In genomic region chr1:144197684-144198083, GRCm38 (mm10) we compare ENCODE assay signal across 8 mouse cellular contexts. TPM values are rescaled to one million over a fixed set of nuclear protein-coding genes. Genes with fewer than 3 reads are reported as not detected.
DNase-seq lines count a peak whose midpoint lies in the region; ATAC-seq and TF ChIP-seq lines count a peak whose summit lies in the region.

No protein-coding gene starts in this region.

- ATAC-seq in forebrain, embryonic 13.5 days, result peak; percentile 70; the same call in 1 of the 2 replicates
- ATAC-seq in forebrain, embryonic 12.5 days (ENCODE audit: low FRiP score), result no peak
- ATAC-seq in midbrain, embryonic 12.5 days (ENCODE audit: low FRiP score, low read depth), result peak; percentile 71; the same call in 1 of the 2 replicates
- no peak for ATAC-seq in midbrain, embryonic 13.5 days
- 0 out of 2 replicates have a peak, but pooled peaks have one; percentile 25 for ATAC-seq in forebrain, postnatal 0 days
- ATAC-seq in liver, postnatal 0 days, result no peak

- 30% methylated on average over 3 of the region's 3 CpGs for WGBS in forebrain, embryonic 13.5 days
- WGBS in forebrain, embryonic 12.5 days, result 33% methylated on average over 3 of the region's 3 CpGs
- WGBS in midbrain, embryonic 12.5 days, result 26% methylated on average over 3 of the region's 3 CpGs
- 27% methylated on average over 3 of the region's 3 CpGs for WGBS in midbrain, embryonic 13.5 days
- 31% methylated on average over 3 of the region's 3 CpGs for WGBS in forebrain, postnatal 0 days
- WGBS in liver, postnatal 0 days (ENCODE audit: insufficient replicate concordance), result 31% methylated on average over 3 of the region's 3 CpGs

- no peaks in the 10 kb centered on the region for H3K4me1 ChIP-seq in forebrain, embryonic 13.5 days
- H3K4me1 ChIP-seq in forebrain, embryonic 12.5 days, result no peaks in the 10 kb centered on the region
- H3K4me1 ChIP-seq in midbrain, embryonic 12.5 days, result no peaks in the 10 kb centered on the region
- H3K4me1 ChIP-seq in midbrain, embryonic 13.5 days (replicated peaks), result no peaks in the 10 kb centered on the region
- H3K4me1 ChIP-seq in bone marrow macrophage, adult 2 months (ENCODE audit: control insufficient read depth, insufficient read depth, low read length), result peaks cover 22% of the 10 kb centered on the region
- H3K4me1 ChIP-seq in forebrain, postnatal 0 days (ENCODE audit: insufficient read depth), result no peaks in the 10 kb centered on the region
- no peaks in the 10 kb centered on the region for H3K4me1 ChIP-seq in liver, postnatal 0 days (ENCODE audit: insufficient read depth)

- H3K4me3 ChIP-seq in forebrain, embryonic 13.5 days, result no peak overlapping the region
- H3K4me3 ChIP-seq in forebrain, embryonic 12.5 days (replicated peaks), result no peak overlapping the region
- no peak overlapping the region for H3K4me3 ChIP-seq in midbrain, embryonic 12.5 days
- H3K4me3 ChIP-seq in midbrain, embryonic 13.5 days (replicated peaks), result no peak overlapping the region
- H3K4me3 ChIP-seq in bone marrow macrophage, adult 2 months (ENCODE audit: insufficient read depth, low read length), result no peak overlapping the region
- no peak overlapping the region for H3K4me3 ChIP-seq in forebrain, postnatal 0 days (ENCODE audit: low read depth, low read length)
- no peak overlapping the region for H3K4me3 ChIP-seq in liver, postnatal 0 days (ENCODE audit: low read depth, low read length)

- no peak overlapping the region for H3K4me2 ChIP-seq in forebrain, embryonic 13.5 days
- no peak overlapping the region for H3K4me2 ChIP-seq in forebrain, embryonic 12.5 days
- no peak overlapping the region for H3K4me2 ChIP-seq in midbrain, embryonic 12.5 days (replicated peaks)
- H3K4me2 ChIP-seq in midbrain, embryonic 13.5 days (replicated peaks), result no peak overlapping the region
- H3K4me2 ChIP-seq in forebrain, postnatal 0 days (ENCODE audit: low read depth), result no peak overlapping the region
- H3K4me2 ChIP-seq in liver, postnatal 0 days (ENCODE audit: low read depth, low read length), result no peak overlapping the region

- TF ChIP-seq EP300 in liver, postnatal 0 days (IDR thresholded peaks at IDR 0.05; ENCODE audit: low read depth), result no peak

- no peak for TF ChIP-seq CTCF in bone marrow macrophage, adult 2 months (IDR thresholded peaks at IDR 0.05; ENCODE audit: low read depth, low read length)
- TF ChIP-seq CTCF in forebrain, postnatal 0 days (IDR thresholded peaks at IDR 0.05; ENCODE audit: low read depth), result peak; percentile 68
- peak; percentile 80 for TF ChIP-seq CTCF in liver, postnatal 0 days (IDR thresholded peaks at IDR 0.05; ENCODE audit: low read depth)

- peak; percentile 66 for DNase-seq in forebrain, postnatal 0 days
- DNase-seq in liver, postnatal 0 days, result peak; percentile 36
- peak; percentile 28 for DNase-seq in right cerebral cortex, postnatal 14 days

- no peak overlapping the region for H3K9ac ChIP-seq in forebrain, embryonic 13.5 days
- H3K9ac ChIP-seq in forebrain, embryonic 12.5 days, result no peak overlapping the region
- H3K9ac ChIP-seq in midbrain, embryonic 12.5 days (replicated peaks), result no peak overlapping the region
- H3K9ac ChIP-seq in midbrain, embryonic 13.5 days (replicated peaks), result no peak overlapping the region
- no peak overlapping the region for H3K9ac ChIP-seq in forebrain, postnatal 0 days
- no peak overlapping the region for H3K9ac ChIP-seq in liver, postnatal 0 days (replicated peaks)

- H3K27me3 ChIP-seq in forebrain, embryonic 13.5 days, result no peaks in the 10 kb centered on the region
- no peaks in the 10 kb centered on the region for H3K27me3 ChIP-seq in forebrain, embryonic 12.5 days
- H3K27me3 ChIP-seq in midbrain, embryonic 12.5 days, result no peaks in the 10 kb centered on the region
- H3K27me3 ChIP-seq in midbrain, embryonic 13.5 days, result no peaks in the 10 kb centered on the region
- no peaks in the 10 kb centered on the region for H3K27me3 ChIP-seq in forebrain, postnatal 0 days (ENCODE audit: insufficient read depth, low read length)
- H3K27me3 ChIP-seq in liver, postnatal 0 days (ENCODE audit: insufficient read depth, low read length), result no peaks in the 10 kb centered on the region

- no peaks in the 10 kb centered on the region for H3K36me3 ChIP-seq in forebrain, embryonic 13.5 days (ENCODE audit: poor library complexity, severe bottlenecking)
- H3K36me3 ChIP-seq in forebrain, embryonic 12.5 days (replicated peaks), result no peaks in the 10 kb centered on the region
- no peaks in the 10 kb centered on the region for H3K36me3 ChIP-seq in midbrain, embryonic 12.5 days
- H3K36me3 ChIP-seq in midbrain, embryonic 13.5 days, result no peaks in the 10 kb centered on the region
- no peaks in the 10 kb centered on the region for H3K36me3 ChIP-seq in forebrain, postnatal 0 days (ENCODE audit: insufficient read depth)
- H3K36me3 ChIP-seq in liver, postnatal 0 days (replicated peaks; ENCODE audit: insufficient read depth, low read length), result no peaks in the 10 kb centered on the region

- no peak overlapping the region for H3K27ac ChIP-seq in forebrain, embryonic 13.5 days
- H3K27ac ChIP-seq in forebrain, embryonic 12.5 days, result no peak overlapping the region
- no peak overlapping the region for H3K27ac ChIP-seq in midbrain, embryonic 12.5 days (replicated peaks)
- no peak overlapping the region for H3K27ac ChIP-seq in midbrain, embryonic 13.5 days
- H3K27ac ChIP-seq in bone marrow macrophage, adult 2 months (ENCODE audit: insufficient read depth, low read depth, low read length), result peak overlapping the region; percentile 3
- no peak overlapping the region for H3K27ac ChIP-seq in forebrain, postnatal 0 days (ENCODE audit: low read depth, low read length)
- no peak overlapping the region for H3K27ac ChIP-seq in liver, postnatal 0 days (ENCODE audit: low read depth)

- no peak for TF ChIP-seq POLR2A in bone marrow macrophage, adult 2 months (IDR thresholded peaks at IDR 0.05; ENCODE audit: borderline replicate concordance, low read depth, low read length)

- H3K9me3 ChIP-seq in forebrain, embryonic 13.5 days (replicated peaks), result no peaks in the 10 kb centered on the region
- H3K9me3 ChIP-seq in forebrain, embryonic 12.5 days, result no peaks in the 10 kb centered on the region
- H3K9me3 ChIP-seq in midbrain, embryonic 12.5 days, result no peaks in the 10 kb centered on the region
- no peaks in the 10 kb centered on the region for H3K9me3 ChIP-seq in midbrain, embryonic 13.5 days
- H3K9me3 ChIP-seq in forebrain, postnatal 0 days (ENCODE audit: low read length), result no peaks in the 10 kb centered on the region
- H3K9me3 ChIP-seq in liver, postnatal 0 days (ENCODE audit: low read length), result no peaks in the 10 kb centered on the region

RNA-seq across cellular contexts. Expression of gene Rgs13, which starts 20.5 kb away (rescaled TPM):
- 3.3 and 3.9 TPM in 2 replicates for polyA plus RNA-seq in forebrain, embryonic 13.5 days (2015; fragmentation: Nextera tagmentation; extraction: Ambion mirVana)
- polyA plus RNA-seq in forebrain, embryonic 12.5 days (2016; fragmentation: Nextera tagmentation; extraction: Ambion mirVana), result 2.4 and 2.8 TPM in 2 replicates
- polyA plus RNA-seq in midbrain, embryonic 12.5 days (2016; fragmentation: Nextera tagmentation; extraction: Ambion mirVana), result 2.3 and 6.2 TPM in 2 replicates
- polyA plus RNA-seq in midbrain, embryonic 13.5 days (2015; fragmentation: Nextera tagmentation; extraction: Ambion mirVana), result 2.4 and 3.5 TPM in 2 replicates
- polyA plus RNA-seq in bone marrow macrophage, adult 2 months (2012; ENCODE audit: insufficient read depth, insufficient read length, missing spikeins), result not detected in 2 replicates
- 0.62 and 1.5 TPM in 2 replicates for total RNA-seq in forebrain, postnatal 0 days (2014; rRNA removed)
- polyA plus RNA-seq in forebrain, postnatal 0 days (2015; fragmentation: Nextera tagmentation; extraction: Ambion mirVana), result 0.98 and 1.3 TPM in 2 replicates
- polyA plus RNA-seq in liver, postnatal 0 days (2015; fragmentation: Nextera tagmentation; extraction: Ambion mirVana), result not detected in 2 replicates

RNA-seq across cellular contexts. Expression of gene Rgs1, which starts 51.4 kb away (rescaled TPM):
- polyA plus RNA-seq in forebrain, embryonic 13.5 days (2015; fragmentation: Nextera tagmentation; extraction: Ambion mirVana), result not detected in 2 replicates
- polyA plus RNA-seq in forebrain, embryonic 12.5 days (2016; fragmentation: Nextera tagmentation; extraction: Ambion mirVana), result 0.38 TPM in 1 of 2 replicates, not detected in the other
- polyA plus RNA-seq in midbrain, embryonic 12.5 days (2016; fragmentation: Nextera tagmentation; extraction: Ambion mirVana), result not detected in 2 replicates
- not detected in 2 replicates for polyA plus RNA-seq in midbrain, embryonic 13.5 days (2015; fragmentation: Nextera tagmentation; extraction: Ambion mirVana)
- polyA plus RNA-seq in bone marrow macrophage, adult 2 months (2012; ENCODE audit: insufficient read depth, insufficient read length, missing spikeins), result 17.6 and 19.5 TPM in 2 replicates
- not detected in 2 replicates for total RNA-seq in forebrain, postnatal 0 days (2014; rRNA removed)
- not detected in 2 replicates for polyA plus RNA-seq in forebrain, postnatal 0 days (2015; fragmentation: Nextera tagmentation; extraction: Ambion mirVana)
- 1.8 and 2.8 TPM in 2 replicates for polyA plus RNA-seq in liver, postnatal 0 days (2015; fragmentation: Nextera tagmentation; extraction: Ambion mirVana)

Comparison
In these comparisons a context has a peak if more than half of its experiments do, and no peak if none do; other contexts are left out.
1. ATAC-seq: peak in forebrain, embryonic 13.5 days (single experiment), midbrain, embryonic 12.5 days (single experiment) and forebrain, postnatal 0 days (single experiment); none in forebrain, embryonic 12.5 days (single experiment), midbrain, embryonic 13.5 days (single experiment) and liver, postnatal 0 days (single experiment).
2. Peak in every context shown above with its lines, with median percentiles within 50 percentile points of each other: DNase-seq.